Mouse (Mus musculus): ENCODE results near the gene Ccin.
A peak's percentile ranks its signal among the peaks of the same experiment; 100 is the strongest.

Ccin gene

GRCm38 (mm10) chr4:44013391-44014070 lies 30.2 kb downstream of the Ccin start:
- DNase-seq (ENCODE audit: low read depth, low spot score) = peak; percentile 56

DNA sequence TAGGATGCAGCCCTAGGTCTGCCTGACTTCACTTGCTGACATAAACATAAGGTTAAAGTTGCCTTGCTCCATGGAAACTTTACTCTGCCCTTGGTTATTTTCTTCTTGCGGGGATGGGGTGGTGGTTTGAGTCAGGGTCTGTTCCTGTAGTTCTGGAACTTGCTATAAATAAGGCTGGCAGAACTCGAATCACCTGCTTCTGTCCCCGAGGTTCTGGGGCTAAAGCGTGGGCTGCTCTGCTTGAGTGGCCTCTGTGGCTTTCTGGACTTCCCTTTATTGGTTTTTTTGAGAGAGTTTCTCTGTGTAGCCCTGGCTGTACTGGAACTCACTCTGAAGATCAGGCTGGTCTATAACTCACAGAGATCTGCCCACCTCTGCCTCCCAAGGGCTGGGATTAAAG lies 32.8 kb downstream of the Ccin start:
- DNase-seq (ENCODE audit: low read depth, low spot score) = no peak

DNA sequence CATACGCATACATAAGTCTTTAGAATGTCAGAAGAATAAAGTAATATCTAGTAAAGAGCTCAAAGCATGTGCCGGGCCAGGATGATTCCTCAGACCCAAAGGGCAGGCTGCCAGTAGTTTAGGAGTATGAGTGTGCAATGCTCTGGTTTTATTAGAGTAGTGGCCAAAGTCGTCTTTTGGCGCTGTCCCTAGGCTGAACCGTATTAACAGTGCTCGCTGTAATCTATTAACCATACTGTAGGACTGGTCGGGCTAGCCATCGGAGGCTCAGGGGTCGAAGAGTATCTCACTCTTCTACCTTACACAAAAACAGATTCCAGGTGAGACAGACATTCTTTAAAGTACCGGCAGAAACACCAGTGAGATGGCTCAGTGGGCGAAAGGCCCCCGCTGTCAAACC lies 33.5 kb downstream of the Ccin start:
- DNase-seq (ENCODE audit: low read depth, low spot score) = no peak

- DNase-seq (ENCODE audit: low read depth, low spot score) = no peak
These were observed 39.0 kb downstream of the Ccin start for GRCm38 (mm10) chr4:44022323-44022722.

GRCm38 (mm10) chr4:44022766-44023165 lies 39.5 kb downstream of the Ccin start:
- DNase-seq (ENCODE audit: low read depth, low spot score) = no peak

DNA sequence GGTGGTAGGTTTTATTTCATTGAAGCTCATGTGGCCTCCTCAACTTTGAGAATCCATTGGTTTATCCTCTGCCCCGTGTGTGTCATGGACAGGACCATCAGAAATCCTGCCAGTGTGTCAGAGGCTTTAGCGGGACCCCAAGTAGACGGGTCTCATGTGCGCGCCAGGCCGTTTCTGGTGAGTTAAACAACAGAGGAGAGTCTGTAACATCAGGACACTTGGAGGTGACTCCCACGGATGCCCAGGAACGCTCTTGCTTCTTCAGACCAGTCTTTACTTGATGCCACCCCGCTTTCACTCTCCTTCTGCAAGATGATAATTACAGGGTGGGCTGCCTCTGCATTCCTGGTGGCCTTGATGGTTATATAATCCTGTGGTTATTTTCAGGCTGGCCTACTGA lies 40.4 kb downstream of the Ccin start:
- DNase-seq (ENCODE audit: low read depth, low spot score) = no peak

GRCm38 (mm10) chr4:44024241-44024640 lies 41.0 kb downstream of the Ccin start:
- DNase-seq (ENCODE audit: low read depth, low spot score) = no peak

- DNase-seq (ENCODE audit: low read depth, low spot score) = no peak
These were observed 42.3 kb downstream of the Ccin start for GRCm38 (mm10) chr4:44025570-44025969.

DNA sequence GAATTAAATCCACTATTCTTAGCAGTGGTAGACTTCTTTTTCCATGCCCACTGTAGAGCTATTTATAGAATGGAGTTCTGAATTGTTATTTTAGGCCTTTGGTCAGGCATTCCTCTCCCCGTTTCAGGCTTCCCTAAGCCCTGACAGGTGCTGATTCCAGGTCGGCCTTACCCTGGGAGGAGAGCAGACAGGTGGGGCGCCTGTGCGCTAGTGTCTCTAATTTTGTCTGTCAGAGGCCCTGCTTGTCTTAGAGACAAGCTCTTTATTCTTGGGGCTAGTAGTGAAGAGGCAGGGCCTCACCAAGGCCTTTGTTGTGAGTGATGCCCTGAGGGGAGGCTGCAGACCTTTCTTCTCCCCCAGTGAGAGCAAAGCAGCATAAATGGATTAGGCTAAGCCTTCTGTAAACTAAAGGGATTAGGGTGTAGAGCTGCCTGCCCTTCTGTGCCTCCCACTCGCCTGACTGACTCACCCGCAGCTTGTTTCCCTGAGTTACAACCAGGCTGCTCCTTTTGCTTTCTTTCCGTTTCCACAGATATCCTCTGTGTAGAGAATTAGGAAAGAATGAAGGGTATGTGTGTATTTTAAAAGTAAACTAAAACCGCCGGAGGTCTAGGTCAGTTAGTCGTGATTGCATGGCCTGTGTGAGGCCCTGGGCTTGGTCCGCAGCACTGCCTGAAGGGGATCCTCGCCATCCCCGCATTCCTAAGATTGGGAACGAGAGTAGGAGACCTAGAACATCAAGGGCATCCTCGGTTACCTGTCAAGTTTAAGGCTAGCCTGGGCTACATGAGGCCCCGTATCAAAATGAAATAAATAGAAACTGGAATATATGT lies 45.2 kb downstream of the Ccin start:
- DNase-seq (ENCODE audit: low read depth, low spot score) = peak; percentile 68

DNA sequence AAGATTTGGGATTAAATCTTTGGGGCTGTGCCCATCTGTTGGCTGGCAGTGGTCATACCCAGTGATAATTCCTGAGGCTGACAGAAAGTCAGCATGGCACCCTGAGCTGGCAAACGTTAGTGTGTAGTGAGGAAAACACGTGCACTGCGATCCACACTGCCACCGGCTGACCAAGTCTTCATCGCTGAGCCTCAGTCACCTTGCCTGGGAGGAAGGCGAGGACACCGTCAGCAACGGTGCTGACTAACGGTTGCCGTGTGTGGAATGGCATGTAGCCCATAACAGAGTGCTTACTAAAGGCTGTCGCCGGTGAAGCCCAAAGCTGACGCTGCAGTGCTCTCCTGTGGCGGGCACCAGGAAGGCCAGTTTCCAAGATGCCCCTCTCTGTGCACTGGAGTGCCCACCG lies 46.4 kb downstream of the Ccin start:
- no peak for DNase-seq (ENCODE audit: low read depth, low spot score)

GRCm38 (mm10) chr4:44031521-44031920 lies 48.2 kb downstream of the Ccin start:
- DNase-seq (ENCODE audit: low read depth, low spot score) = no peak
